Mouse (Mus musculus): ENCODE data around the gene Aars2. TPM values are rescaled to one million over a fixed set of nuclear protein-coding genes. Genes with fewer than 3 reads are reported as not detected.

Aars2 gene
- polyA plus RNA-seq, 1 experiment = 14.5 TPM

DNA sequence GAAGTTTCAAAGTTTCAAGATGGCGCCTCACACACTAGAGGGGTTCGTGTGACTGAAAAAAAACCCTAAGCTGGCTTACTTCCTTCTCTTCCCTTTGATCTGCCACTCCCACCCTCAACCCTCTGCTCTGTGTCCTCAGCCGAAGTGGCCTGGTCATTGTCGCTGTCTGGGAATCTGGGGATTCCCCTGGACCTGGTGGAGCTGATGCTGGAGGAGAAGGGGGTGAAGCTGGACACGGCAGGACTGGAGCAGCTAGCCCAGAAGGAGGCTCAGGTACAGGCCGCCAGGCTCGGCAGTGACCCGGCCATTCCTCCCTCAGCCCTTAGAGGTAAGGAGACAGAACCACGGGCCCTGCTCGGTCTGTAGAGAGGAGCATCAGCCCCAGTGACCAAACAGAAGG, 9.2 kb downstream of the Aars2 start:
- Histone ChIP-seq H3K4me3 (replicated peaks; ENCODE audit: extremely low read depth, low read depth, low read length) (no peak overlapping the region), H3K4me1 (ENCODE audit: control insufficient read depth, insufficient read depth, low read length) (no peaks in the 10 kb centered on the region)
- WGBS = 85% methylated on average over 10 of the region's 10 CpGs
- TF ChIP-seq POLR2A (IDR thresholded peaks at IDR 0.05; ENCODE audit: borderline replicate concordance, extremely low read depth, low read depth, low read length) (no peak), CTCF (IDR thresholded peaks at IDR 0.05; ENCODE audit: insufficient read depth, low read length) (no peak)
- DNase-seq = no peak

GRCm38 (mm10) chr17:45516488-45516887, 9.8 kb downstream of the Aars2 start:
- no peak for TF ChIP-seq POLR2A (IDR thresholded peaks at IDR 0.05; ENCODE audit: borderline replicate concordance, extremely low read depth, low read depth, low read length)
- peak; percentile 65 for TF ChIP-seq CTCF (IDR thresholded peaks at IDR 0.05; ENCODE audit: insufficient read depth, low read length)
- H3K4me1 ChIP-seq (ENCODE audit: control insufficient read depth, insufficient read depth, low read length) = no peaks in the 10 kb centered on the region
- no peak overlapping the region for H3K4me3 ChIP-seq (replicated peaks; ENCODE audit: extremely low read depth, low read depth, low read length)
- 49% methylated on average over 8 of the region's 8 CpGs for WGBS
- DNase-seq = peak; percentile 74

- 94% methylated on average over 21 of the region's 21 CpGs for WGBS
- no peak for TF ChIP-seq CTCF (IDR thresholded peaks at IDR 0.05; ENCODE audit: insufficient read depth, low read length)
- no peak for TF ChIP-seq POLR2A (IDR thresholded peaks at IDR 0.05; ENCODE audit: borderline replicate concordance, extremely low read depth, low read depth, low read length)
These were observed 10.5 kb downstream of the Aars2 start for GRCm38 (mm10) chr17:45517135-45517534.

DNA sequence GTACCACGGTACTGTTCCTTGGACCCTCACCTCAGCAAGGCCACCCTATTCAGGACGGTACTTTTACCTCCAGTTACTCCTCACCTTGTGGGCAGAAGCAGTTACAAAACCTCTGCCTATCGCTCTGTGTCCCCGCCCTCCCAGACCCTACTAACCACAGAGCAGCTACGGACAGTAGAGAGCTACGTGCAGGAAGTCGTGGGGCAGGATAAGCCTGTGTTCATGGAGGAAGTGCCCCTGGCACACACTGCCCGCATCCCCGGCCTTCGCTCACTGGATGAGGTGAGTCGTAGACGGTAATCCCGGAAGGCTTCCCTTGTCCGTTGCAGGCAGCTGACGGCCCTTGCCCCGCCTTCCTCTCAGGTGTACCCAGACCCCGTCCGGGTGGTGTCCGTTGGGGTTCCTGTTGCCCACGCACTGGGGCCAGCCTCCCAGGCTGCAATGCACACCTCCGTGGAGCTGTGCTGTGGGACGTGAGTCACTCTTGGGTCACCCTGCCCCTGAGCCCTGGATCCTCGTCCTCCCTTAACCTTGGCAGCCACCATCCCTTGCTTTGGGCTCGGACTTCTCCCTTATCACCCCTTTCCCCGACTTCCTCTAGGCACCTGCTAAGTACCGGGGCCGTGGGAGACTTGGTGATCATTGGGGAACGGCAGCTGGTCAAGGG, 11.0 kb downstream of the Aars2 start:
- Histone ChIP-seq H3K4me3 (replicated peaks; ENCODE audit: extremely low read depth, low read depth, low read length) (no peak overlapping the region), H3K4me1 (ENCODE audit: control insufficient read depth, insufficient read depth, low read length) (no peaks in the 10 kb centered on the region)
- no peak for DNase-seq
- TF ChIP-seq POLR2A (IDR thresholded peaks at IDR 0.05; ENCODE audit: borderline replicate concordance, extremely low read depth, low read depth, low read length) = no peak
- TF ChIP-seq CTCF (IDR thresholded peaks at IDR 0.05; ENCODE audit: insufficient read depth, low read length) = no peak
- WGBS = 89% methylated on average over 28 of the region's 28 CpGs

More at GRCm38 (mm10) chr17:45517135-45517534, 10.5 kb downstream of the Aars2 start:
- DNase-seq = no peak
- no peak overlapping the region for H3K4me3 ChIP-seq (replicated peaks; ENCODE audit: extremely low read depth, low read depth, low read length)
- H3K4me1 ChIP-seq (ENCODE audit: control insufficient read depth, insufficient read depth, low read length) = no peaks in the 10 kb centered on the region

GRCm38 (mm10) chr17:45518766-45519475, 12.3 kb downstream of the Aars2 start:
- no peak for DNase-seq
- no peak for TF ChIP-seq CTCF (IDR thresholded peaks at IDR 0.05; ENCODE audit: insufficient read depth, low read length)
- no peak for TF ChIP-seq POLR2A (IDR thresholded peaks at IDR 0.05; ENCODE audit: borderline replicate concordance, extremely low read depth, low read depth, low read length)
- H3K4me3 ChIP-seq (replicated peaks; ENCODE audit: extremely low read depth, low read depth, low read length) = no peak overlapping the region
- 90% methylated on average over 12 of the region's 12 CpGs for WGBS
- no peaks in the 10 kb centered on the region for H3K4me1 ChIP-seq (ENCODE audit: control insufficient read depth, insufficient read depth, low read length)

DNA sequence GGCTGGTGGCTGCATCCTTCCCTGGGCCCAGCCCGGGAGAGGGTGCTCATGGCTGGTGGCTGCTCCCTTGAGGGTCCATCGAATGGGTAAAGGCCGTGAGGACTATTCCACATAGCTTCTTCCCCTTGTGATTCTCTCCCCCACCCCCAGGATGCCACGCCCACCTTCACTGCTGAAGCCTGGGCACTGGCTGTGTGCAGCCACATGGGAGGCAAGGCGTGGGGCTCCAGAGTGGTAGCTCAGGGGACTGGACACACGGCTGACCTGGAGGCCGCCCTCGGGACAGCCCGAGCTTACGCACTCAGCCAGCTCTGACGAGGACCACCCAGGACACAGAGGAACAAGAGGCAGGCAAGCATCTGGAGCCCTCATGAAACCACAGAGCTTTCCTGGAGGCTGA, 13.5 kb downstream of the Aars2 start:
- whole genome bisulfite sequencing = 84% methylated on average over 11 of the region's 11 CpGs
- DNase-seq = no peak
- TF ChIP-seq CTCF (IDR thresholded peaks at IDR 0.05; ENCODE audit: insufficient read depth, low read length) (no peak), POLR2A (IDR thresholded peaks at IDR 0.05; ENCODE audit: borderline replicate concordance, extremely low read depth, low read depth, low read length) (no peak)
- no peaks in the 10 kb centered on the region for H3K4me1 ChIP-seq (ENCODE audit: control insufficient read depth, insufficient read depth, low read length)
- H3K4me3 ChIP-seq (replicated peaks; ENCODE audit: extremely low read depth, low read depth, low read length) = no peak overlapping the region

- TF ChIP-seq CTCF (IDR thresholded peaks at IDR 0.05; ENCODE audit: insufficient read depth, low read length) = no peak
- no peak for TF ChIP-seq POLR2A (IDR thresholded peaks at IDR 0.05; ENCODE audit: borderline replicate concordance, extremely low read depth, low read depth, low read length)
- no peak within 1 kb of the TSS for H3K4me3 ChIP-seq (replicated peaks; ENCODE audit: extremely low read depth, low read depth, low read length)
- no peak for DNase-seq
- WGBS = 3% methylated on average over 21 of the region's 21 CpGs
- H3K4me1 ChIP-seq (ENCODE audit: control insufficient read depth, insufficient read depth, low read length) = no peaks in the 10 kb centered on the region
These were observed 16.6 kb downstream of the Aars2 start, which contains the start of gene Tcte1 for GRCm38 (mm10) chr17:45523263-45523662. Gene Tcte1, plus strand, starts transcription at chr17:45523434.

GRCm38 (mm10) chr17:45524961-45525360, 18.3 kb downstream of the Aars2 start:
- TF ChIP-seq CTCF (IDR thresholded peaks at IDR 0.05; ENCODE audit: insufficient read depth, low read length) (no peak), POLR2A (IDR thresholded peaks at IDR 0.05; ENCODE audit: borderline replicate concordance, extremely low read depth, low read depth, low read length) (no peak)
- Histone ChIP-seq H3K4me3 (replicated peaks; ENCODE audit: extremely low read depth, low read depth, low read length) (no peak overlapping the region), H3K4me1 (ENCODE audit: control insufficient read depth, insufficient read depth, low read length) (no peaks in the 10 kb centered on the region)
- DNase-seq = no peak
- 61% methylated on average over 4 of the region's 4 CpGs for WGBS

- 24% methylated on average over 5 of the region's 5 CpGs for WGBS
- no peak overlapping the region for H3K4me3 ChIP-seq (replicated peaks; ENCODE audit: extremely low read depth, low read depth, low read length)
- no peak for DNase-seq
- no peaks in the 10 kb centered on the region for H3K4me1 ChIP-seq (ENCODE audit: control insufficient read depth, insufficient read depth, low read length)
- TF ChIP-seq POLR2A (IDR thresholded peaks at IDR 0.05; ENCODE audit: borderline replicate concordance, extremely low read depth, low read depth, low read length) = no peak
- TF ChIP-seq CTCF (IDR thresholded peaks at IDR 0.05; ENCODE audit: insufficient read depth, low read length) = no peak
These were observed 19.9 kb downstream of the Aars2 start for GRCm38 (mm10) chr17:45526571-45526970.

DNA sequence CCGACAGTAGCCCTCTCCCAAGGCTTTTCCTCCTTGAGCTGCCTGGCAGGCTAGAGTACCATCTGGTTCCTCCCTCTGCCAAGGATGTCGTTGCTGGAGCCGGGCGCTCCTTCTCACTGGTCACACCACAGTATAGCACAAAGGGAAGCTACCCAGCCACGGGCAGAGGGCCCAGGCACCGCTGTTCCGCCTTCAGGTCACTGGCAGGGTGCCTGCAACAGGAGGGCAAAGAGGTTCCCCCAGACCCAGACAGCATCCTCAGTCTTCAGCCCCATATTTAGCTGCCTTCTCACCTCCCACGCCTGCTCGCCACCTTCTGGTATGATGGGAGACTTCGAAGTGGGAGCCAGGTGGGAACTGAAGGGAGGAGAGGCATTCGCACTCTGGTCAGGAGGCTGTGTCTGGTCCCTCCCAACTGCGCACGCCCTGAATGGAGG, 23.7 kb downstream of the Aars2 start:
- no peaks in the 10 kb centered on the region for H3K4me1 ChIP-seq (ENCODE audit: control insufficient read depth, insufficient read depth, low read length)
- TF ChIP-seq POLR2A (IDR thresholded peaks at IDR 0.05; ENCODE audit: borderline replicate concordance, extremely low read depth, low read depth, low read length) = no peak
- no peak for TF ChIP-seq CTCF (IDR thresholded peaks at IDR 0.05; ENCODE audit: insufficient read depth, low read length)
- DNase-seq = no peak
- 34% methylated on average over 13 of the region's 13 CpGs for WGBS
- no peak overlapping the region for H3K4me3 ChIP-seq (replicated peaks; ENCODE audit: extremely low read depth, low read depth, low read length)
